Mouse (Mus musculus) hindbrain, embryonic 13.5 days (tissue): ENCODE results near the gene Jtb. TPM values are rescaled to one million over a fixed set of nuclear protein-coding genes. Genes with fewer than 3 reads are reported as not detected.

Experiments used
- ATAC-seq: fragments of 200-750 bp; cut with Nextera tagmentation; 2 replicates; pipeline ENCODE4 v1.8.0; 2017; ENCODE audit warnings: moderate TSS enrichment; ENCODE audit not compliant: low FRiP score
- H3K27ac ChIP-seq: fragments of 300-500 bp; sonication (generic); 2 replicates; pipeline ENCODE4 v1.5.1; 2015; ENCODE audit warnings: inconsistent platforms, mild to moderate bottlenecking, moderate library complexity
- H3K27me3 ChIP-seq: fragments of 300-500 bp; sonication (generic); 2 replicates; pipeline ENCODE4 v1.6.1; 2015; ENCODE audit warnings: mild to moderate bottlenecking, inconsistent platforms
- H3K36me3 ChIP-seq: fragments of 300-500 bp; sonication (generic); 2 replicates; pipeline ENCODE4 v1.6.1; 2015; ENCODE audit warnings: mild to moderate bottlenecking, inconsistent platforms
- H3K4me1 ChIP-seq: fragments of 300-500 bp; sonication (generic); replicated peaks from 2 replicates; pipeline ENCODE4 v1.6.1; 2015; ENCODE audit warnings: inconsistent platforms
- H3K4me2 ChIP-seq: fragments of 300-500 bp; sonication (generic); 2 replicates; pipeline ENCODE4 v1.6.1; 2015; ENCODE audit warnings: inconsistent platforms, mild to moderate bottlenecking, moderate library complexity
- H3K4me3 ChIP-seq: fragments of 300-500 bp; sonication (generic); 2 replicates; pipeline ENCODE4 v1.5.1; 2015; ENCODE audit warnings: mild to moderate bottlenecking, inconsistent platforms
- H3K9ac ChIP-seq: fragments of 300-500 bp; sonication (generic); 2 replicates; pipeline ENCODE4 v1.6.1; 2015; ENCODE audit warnings: mild to moderate bottlenecking, inconsistent platforms
- H3K9me3 ChIP-seq: fragments of 300-500 bp; sonication (generic); 2 replicates; pipeline ENCODE4 v1.6.1; 2016; ENCODE audit warnings: inconsistent platforms
- WGBS: fragments of 180-500 bp; shearing (Covaris S2); methylation state at CpG from one replicate; pipeline ENCODE4 v1.1.7; 2015; 5-methylcytosine and 5-hydroxymethylcytosine counted together
- polyA plus RNA-seq: library from polyadenylated mRNA; unstranded; fragments of >200 nt; fragmentation: Nextera tagmentation; extraction: Ambion mirVana; gene quantifications from 2 replicates; pipeline ENCODE4 v1.2.1, GENCODE M21; 2015

Gene Jtb
- polyA plus RNA-seq, 1 experiment from 2014 or later = 96.1 TPM

DNA sequence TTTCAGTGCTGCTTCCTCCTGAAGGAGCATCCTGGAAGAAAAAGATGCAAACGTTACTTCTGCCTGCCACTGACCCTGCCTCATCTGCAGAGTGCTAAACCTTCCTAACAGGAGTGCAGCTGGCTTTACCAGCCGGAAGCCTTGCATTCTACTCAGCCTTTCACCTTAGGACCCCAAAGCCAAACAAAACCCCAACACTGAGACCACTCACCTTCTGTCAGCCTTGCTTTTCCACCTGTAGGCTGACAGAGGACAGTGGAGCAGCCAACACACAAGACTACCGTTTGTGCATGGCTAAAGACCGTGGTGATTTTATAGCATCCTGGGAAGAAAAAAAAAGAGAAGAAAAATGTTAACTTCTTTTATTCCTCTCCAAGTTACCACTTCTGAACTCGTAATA lies 18.7 kb upstream of the Jtb start:
- peaks cover 29% of the 10 kb centered on the region for H3K4me1 ChIP-seq
- no peaks in the 10 kb centered on the region for H3K27me3 ChIP-seq
- peaks cover 48% of the 10 kb centered on the region for H3K36me3 ChIP-seq
- no peak for ATAC-seq
- 18% methylated on average over 5 of the region's 5 CpGs for WGBS
- H3K9ac ChIP-seq = peak overlapping the region; percentile 91
- peak overlapping the region; percentile 86 for H3K4me3 ChIP-seq
- no peaks in the 10 kb centered on the region for H3K9me3 ChIP-seq
- H3K27ac ChIP-seq = no peak overlapping the region; the same call in 1 of the 2 replicates
- peak overlapping the region; percentile 95 for H3K4me2 ChIP-seq

DNA sequence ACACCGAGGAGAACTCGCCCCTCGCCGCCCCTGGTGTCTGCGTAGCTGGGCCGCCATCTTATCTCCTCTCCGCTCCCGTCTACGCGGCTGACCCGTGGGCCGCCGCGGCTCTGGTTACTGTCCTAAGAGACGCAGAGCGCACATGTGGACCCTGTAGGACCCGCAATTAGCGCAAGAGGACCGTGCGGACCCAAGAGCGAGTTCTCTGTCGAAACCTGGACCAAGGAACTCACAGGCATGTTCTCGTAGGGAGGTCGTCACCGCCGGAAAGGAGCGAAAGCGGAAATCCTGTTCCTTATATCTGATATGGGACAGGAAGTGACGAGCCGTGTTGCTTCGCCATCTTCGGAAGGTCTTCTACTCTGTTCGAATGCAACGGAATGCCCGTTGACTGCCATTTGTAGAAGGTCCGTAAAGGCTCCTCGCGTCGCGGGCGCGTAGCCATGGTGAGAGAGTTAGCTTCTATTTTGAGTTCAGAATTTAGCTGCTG lies 18.0 kb upstream of the Jtb start, which contains the start of the genes Rps27 and Rab13:
TSS of gene Rps27 (minus strand) at position 275 of the 490 bp plus-strand sequence.
TSS of gene Rab13 (plus strand) at position 319 of the 490 bp plus-strand sequence.
- peak within 1 kb of the TSS; percentile 92 for H3K27ac ChIP-seq
- peak within 1 kb of the TSS; percentile 95 for H3K4me2 ChIP-seq
- peaks cover 29% of the 10 kb centered on the region for H3K4me1 ChIP-seq
- under 1% methylated on average over 42 of the region's 42 CpGs for WGBS
- peaks cover 41% of the 10 kb centered on the region for H3K36me3 ChIP-seq
- ATAC-seq = peak; percentile 95
- peak within 1 kb of the TSS; percentile 86 for H3K4me3 ChIP-seq
- no peaks in the 10 kb centered on the region for H3K27me3 ChIP-seq
- H3K9ac ChIP-seq = peak within 1 kb of the TSS; percentile 91
- H3K9me3 ChIP-seq = no peaks in the 10 kb centered on the region

GRCm38 (mm10) chr3:90213956-90214684 lies 17.3 kb upstream of the Jtb start:
- Histone ChIP-seq H3K36me3 (peaks cover 34% of the 10 kb centered on the region), H3K4me3 (peak overlapping the region; percentile 86), H3K4me2 (peak overlapping the region; percentile 68), H3K4me1 (peaks cover 29% of the 10 kb centered on the region), H3K27me3 (no peaks in the 10 kb centered on the region), H3K9ac (peak overlapping the region; percentile 91), H3K9me3 (no peaks in the 10 kb centered on the region), H3K27ac (peak overlapping the region; percentile 92)
- WGBS = 11% methylated on average over 12 of the region's 12 CpGs
- ATAC-seq = peak; percentile 71

GRCm38 (mm10) chr3:90215825-90216380 lies 15.5 kb upstream of the Jtb start:
- H3K36me3 ChIP-seq = peaks cover 17% of the 10 kb centered on the region
- H3K4me3 ChIP-seq = no peak overlapping the region
- H3K9me3 ChIP-seq = no peaks in the 10 kb centered on the region
- no peak for ATAC-seq
- H3K27me3 ChIP-seq = no peaks in the 10 kb centered on the region
- 50% methylated on average over 1 of the region's 1 CpGs for WGBS
- no peak overlapping the region for H3K4me2 ChIP-seq
- peaks cover 36% of the 10 kb centered on the region for H3K4me1 ChIP-seq
- H3K9ac ChIP-seq = no peak overlapping the region
- H3K27ac ChIP-seq = no peak overlapping the region

- H3K4me3 ChIP-seq = peak overlapping the region; percentile 38
- 0 out of 2 replicates have a peak overlapping the region, but pooled peaks have one; percentile 30 for H3K27ac ChIP-seq
- ATAC-seq = peak; percentile 60
- H3K27me3 ChIP-seq = no peaks in the 10 kb centered on the region
- H3K4me2 ChIP-seq = peak overlapping the region; percentile 82
- no peaks in the 10 kb centered on the region for H3K9me3 ChIP-seq
- H3K4me1 ChIP-seq = peaks cover 22% of the 10 kb centered on the region
- H3K36me3 ChIP-seq = no peaks in the 10 kb centered on the region; the same call in 1 of the 2 replicates
- 15% methylated on average over 6 of the region's 6 CpGs for WGBS
- peak overlapping the region; percentile 65; the same call in 1 of the 2 replicates for H3K9ac ChIP-seq
Measured at GRCm38 (mm10) chr3:90220088-90220487, 11.3 kb upstream of the Jtb start.

DNA sequence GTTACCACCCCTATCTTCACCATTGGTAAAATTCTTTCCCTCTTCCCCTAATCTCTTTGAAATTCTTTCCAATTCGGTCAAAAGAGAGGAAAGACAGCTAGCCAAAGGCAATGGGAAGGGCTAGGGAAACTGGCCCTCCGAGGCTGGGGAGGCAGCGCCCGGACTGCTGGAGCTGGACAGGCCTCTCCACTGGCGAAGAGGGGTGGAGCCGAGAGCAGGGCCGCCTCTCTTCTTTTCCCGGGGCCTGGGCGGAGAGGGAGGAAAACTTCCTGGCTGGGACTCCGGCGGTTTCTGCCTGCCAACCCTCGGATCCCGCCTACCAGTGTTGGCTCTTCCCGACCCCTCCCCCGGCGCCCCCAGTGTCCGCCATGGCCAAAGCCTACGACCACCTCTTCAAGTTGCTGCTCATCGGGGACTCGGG lies 10.9 kb upstream of the Jtb start:
- H3K27ac ChIP-seq = peak overlapping the region; percentile 41; the same call in 1 of the 2 replicates
- peaks cover 22% of the 10 kb centered on the region for H3K4me1 ChIP-seq
- ATAC-seq = peak; percentile 72
- H3K36me3 ChIP-seq = peaks cover 2% of the 10 kb centered on the region
- H3K4me2 ChIP-seq = peak overlapping the region; percentile 82
- no peaks in the 10 kb centered on the region for H3K9me3 ChIP-seq
- 1% methylated on average over 17 of the region's 20 CpGs for WGBS
- H3K27me3 ChIP-seq = no peaks in the 10 kb centered on the region
- peak overlapping the region; percentile 38 for H3K4me3 ChIP-seq
- H3K9ac ChIP-seq = peak overlapping the region; percentile 65

- H3K4me2 ChIP-seq = peak overlapping the region; percentile 82
- H3K9me3 ChIP-seq = no peaks in the 10 kb centered on the region
- peak overlapping the region; percentile 38 for H3K4me3 ChIP-seq
- ATAC-seq = no peak
- H3K27ac ChIP-seq = no peak overlapping the region
- no peaks in the 10 kb centered on the region for H3K27me3 ChIP-seq
- H3K36me3 ChIP-seq = peaks cover 6% of the 10 kb centered on the region
- 29% methylated on average over 5 of the region's 5 CpGs for WGBS
- peak overlapping the region; percentile 65; the same call in 1 of the 2 replicates for H3K9ac ChIP-seq
- peaks cover 22% of the 10 kb centered on the region for H3K4me1 ChIP-seq
Measured at GRCm38 (mm10) chr3:90221123-90221522, 10.3 kb upstream of the Jtb start.

DNA sequence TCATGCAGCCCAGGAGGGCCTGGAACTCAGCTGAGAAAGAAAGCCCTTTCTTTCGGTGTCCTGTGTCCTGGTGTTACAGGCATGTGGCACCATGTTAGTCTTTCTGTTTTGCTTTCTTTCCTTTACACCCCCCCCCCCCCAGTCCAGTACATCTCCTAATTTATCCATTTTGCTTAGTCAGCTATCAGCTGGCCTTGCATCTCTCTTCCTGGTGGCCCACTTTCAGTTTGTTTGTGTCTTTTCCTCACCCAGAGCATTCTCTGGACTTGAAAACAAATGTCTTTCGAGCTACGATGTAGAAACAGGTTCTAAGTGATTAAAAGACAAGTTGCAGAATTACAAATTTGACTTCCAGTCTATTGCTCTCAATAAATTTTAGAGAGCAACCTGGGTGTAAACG lies 8.9 kb upstream of the Jtb start:
- Histone ChIP-seq H3K4me2 (no peak overlapping the region), H3K27ac (no peak overlapping the region), H3K9ac (no peak overlapping the region), H3K9me3 (no peaks in the 10 kb centered on the region), H3K36me3 (peaks cover 6% of the 10 kb centered on the region), H3K4me3 (no peak overlapping the region), H3K27me3 (no peaks in the 10 kb centered on the region), H3K4me1 (peaks cover 22% of the 10 kb centered on the region)
- no peak for ATAC-seq
- WGBS = 90% methylated on average over 4 of the region's 4 CpGs

DNA sequence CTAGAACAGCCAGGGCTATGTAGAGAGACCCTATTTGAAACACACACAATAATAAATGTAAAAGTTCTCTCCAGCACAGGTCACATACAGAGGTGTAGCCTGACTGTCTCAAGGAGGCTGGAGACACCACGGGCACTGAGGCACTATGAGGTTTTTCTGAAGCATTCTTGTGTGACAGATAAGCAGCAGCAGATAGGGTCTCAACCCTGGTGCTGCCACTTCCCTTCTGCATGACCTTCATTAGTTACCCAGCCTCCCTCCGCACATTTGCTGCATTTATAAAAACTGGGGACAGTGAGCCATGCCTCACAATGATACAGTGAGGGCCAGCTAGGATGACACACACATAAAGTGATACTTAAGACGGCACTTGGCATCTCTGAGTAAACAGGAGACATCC lies 8.5 kb upstream of the Jtb start:
- H3K27me3 ChIP-seq = no peaks in the 10 kb centered on the region
- no peak overlapping the region for H3K4me3 ChIP-seq
- 84% methylated on average over 3 of the region's 3 CpGs for WGBS

DNA sequence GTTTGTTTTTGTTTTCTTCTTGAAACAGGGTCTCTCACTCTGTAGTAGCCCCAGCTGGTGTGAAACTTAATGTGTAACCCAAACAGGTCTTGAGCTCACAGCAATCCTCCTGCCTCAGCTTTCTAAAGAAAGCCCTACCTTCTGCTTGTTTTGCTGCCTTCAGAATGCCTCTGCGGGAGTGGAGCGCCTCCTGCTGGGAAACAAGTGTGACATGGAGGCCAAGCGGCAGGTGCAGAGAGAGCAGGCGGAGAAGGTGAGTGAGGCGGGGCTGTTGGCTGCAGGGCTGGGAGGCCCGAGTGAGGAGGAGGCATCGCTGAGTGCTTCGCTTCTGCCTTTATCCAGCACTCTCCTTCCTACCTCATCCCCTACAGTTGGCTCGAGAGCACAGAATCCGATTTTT lies 7.1 kb upstream of the Jtb start:
- H3K4me2 ChIP-seq = no peak overlapping the region
- H3K27me3 ChIP-seq = no peaks in the 10 kb centered on the region
- ATAC-seq = no peak
- 85% methylated on average over 10 of the region's 10 CpGs for WGBS
- H3K4me1 ChIP-seq = peaks cover 22% of the 10 kb centered on the region
- H3K9ac ChIP-seq = no peak overlapping the region
- H3K27ac ChIP-seq = no peak overlapping the region
- no peak overlapping the region for H3K4me3 ChIP-seq
- peaks cover 6% of the 10 kb centered on the region for H3K36me3 ChIP-seq
- H3K9me3 ChIP-seq = no peaks in the 10 kb centered on the region

More for the DNA sequence above, 8.5 kb upstream of the Jtb start:
- Histone ChIP-seq H3K4me2 (no peak overlapping the region), H3K9ac (no peak overlapping the region), H3K4me1 (peaks cover 22% of the 10 kb centered on the region), H3K9me3 (no peaks in the 10 kb centered on the region), H3K36me3 (peaks cover 6% of the 10 kb centered on the region), H3K27ac (no peak overlapping the region)
- ATAC-seq = no peak

- H3K27ac ChIP-seq = peak overlapping the region; percentile 90
- peak overlapping the region; percentile 83 for H3K9ac ChIP-seq
- no peaks in the 10 kb centered on the region for H3K9me3 ChIP-seq
- H3K4me2 ChIP-seq = peak overlapping the region; percentile 92
- no peak; the same call in 1 of the 2 replicates for ATAC-seq
- 19% methylated on average over 8 of the region's 8 CpGs for WGBS
- no peaks in the 10 kb centered on the region for H3K27me3 ChIP-seq
- H3K4me3 ChIP-seq = peak overlapping the region; percentile 79
- peaks cover 21% of the 10 kb centered on the region for H3K36me3 ChIP-seq
- peaks cover 16% of the 10 kb centered on the region for H3K4me1 ChIP-seq
Measured at GRCm38 (mm10) chr3:90231075-90231474, 322 bp upstream of the Jtb start.

DNA sequence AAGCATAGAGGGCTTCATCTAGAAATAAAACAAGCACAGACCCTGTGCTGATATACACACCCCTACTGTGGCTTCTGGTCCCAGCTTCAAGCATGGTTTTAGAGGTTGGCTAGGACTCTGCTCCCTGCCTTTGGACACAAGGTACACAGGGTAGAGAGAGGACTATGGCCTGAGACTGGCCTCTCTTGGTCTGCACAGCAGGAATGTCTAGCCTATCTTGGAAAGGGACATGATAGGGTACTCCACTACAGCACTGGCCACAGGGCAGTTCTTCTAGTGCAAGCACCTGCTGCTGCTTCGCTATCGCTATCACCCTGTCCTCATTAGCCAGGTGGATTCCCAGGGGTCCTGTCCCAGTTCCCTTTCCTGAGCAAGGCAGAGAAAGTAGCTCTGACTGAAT lies 9.9 kb downstream of the Jtb start:
- H3K27me3 ChIP-seq = no peaks in the 10 kb centered on the region
- no peak for ATAC-seq
- H3K4me1 ChIP-seq = peaks cover 11% of the 10 kb centered on the region
- no peak overlapping the region for H3K4me3 ChIP-seq
- H3K36me3 ChIP-seq = peaks cover 3% of the 10 kb centered on the region; the same call in 1 of the 2 replicates
- no peak overlapping the region for H3K27ac ChIP-seq
- H3K9ac ChIP-seq = no peak overlapping the region
- WGBS = 94% methylated on average over 2 of the region's 2 CpGs
- H3K9me3 ChIP-seq = no peaks in the 10 kb centered on the region
- H3K4me2 ChIP-seq = no peak overlapping the region
